Mouse (Mus musculus) spleen, adult 18-20 months (tissue): Measurements from ENCODE around the gene Auh.
A peak's percentile ranks its signal among the peaks of the same experiment; 100 is the strongest.

ENCODE experiments used
- DNase-seq, 2 experiments: peaks; one replicate each; pipeline ENCODE4 v3.0.0; 2022; ENCODE audit warnings: mixed read lengths in 2 of 2

The Auh gene

DNA sequence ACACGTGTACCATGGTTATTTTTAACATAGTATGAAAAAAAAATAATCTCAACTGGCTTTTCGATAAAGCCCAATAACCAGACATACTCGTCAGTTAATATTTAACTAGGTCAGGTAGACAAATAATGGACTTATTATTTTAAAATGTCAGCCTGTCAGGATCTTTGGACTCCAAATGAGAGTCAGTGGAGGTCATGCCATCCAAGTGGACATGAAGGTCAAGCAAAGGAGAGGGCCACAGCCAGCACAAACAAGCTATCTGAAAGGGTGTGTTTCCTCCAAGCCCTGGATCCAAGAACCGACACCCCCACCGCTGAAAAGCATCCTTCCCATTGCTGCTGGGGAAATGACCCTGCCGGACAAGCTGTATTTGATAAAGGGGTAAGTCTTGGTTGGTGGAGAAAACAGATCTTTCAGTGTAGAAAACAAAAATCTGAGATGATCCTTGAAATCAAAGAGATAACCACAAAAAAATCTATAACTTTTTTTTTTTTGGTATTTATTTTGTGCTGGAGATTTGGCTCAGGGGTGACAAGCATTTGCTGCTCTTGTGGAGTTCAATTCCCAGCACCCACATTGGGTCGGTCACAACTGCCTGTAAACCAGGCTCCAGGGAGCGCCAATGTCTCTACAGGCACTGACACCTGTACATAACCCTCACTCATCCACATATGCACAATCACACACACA, 96.9 kb downstream of the Auh start:
- no peak for DNase-seq

DNA sequence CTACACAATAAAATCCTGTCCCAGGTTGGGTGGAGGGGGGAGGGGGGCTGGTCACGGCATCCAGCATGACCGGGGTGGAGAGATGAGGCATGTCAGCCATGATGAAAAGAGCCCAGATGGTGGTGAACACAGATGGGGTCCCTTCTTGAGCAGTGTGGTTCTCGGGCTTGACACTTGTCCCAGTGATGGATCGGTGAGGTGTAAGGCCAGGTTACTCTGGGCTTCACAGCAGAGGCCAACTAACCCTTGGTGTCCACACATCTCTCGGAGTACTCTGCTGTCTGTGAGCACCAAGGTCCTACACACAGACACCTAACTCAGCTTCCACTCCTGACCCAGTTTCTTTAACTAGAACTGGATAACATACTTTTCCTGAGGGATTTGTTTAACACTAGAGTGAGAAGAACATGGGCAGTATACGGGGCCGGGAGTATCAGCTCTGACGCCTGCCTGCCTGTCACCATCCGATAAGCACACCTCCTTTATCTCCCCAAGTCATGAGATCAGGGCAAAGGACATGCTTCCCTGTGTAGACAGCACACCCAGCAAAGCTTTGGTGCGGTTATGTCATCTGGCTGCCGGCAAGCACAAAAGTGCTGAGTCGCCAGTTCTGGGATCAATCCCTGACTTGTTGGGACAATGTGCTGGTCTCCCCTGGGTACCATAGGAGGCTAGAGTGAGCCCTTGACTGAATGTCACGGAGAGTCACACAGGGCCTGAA, 98.3 kb downstream of the Auh start:
- no peak for DNase-seq

DNA sequence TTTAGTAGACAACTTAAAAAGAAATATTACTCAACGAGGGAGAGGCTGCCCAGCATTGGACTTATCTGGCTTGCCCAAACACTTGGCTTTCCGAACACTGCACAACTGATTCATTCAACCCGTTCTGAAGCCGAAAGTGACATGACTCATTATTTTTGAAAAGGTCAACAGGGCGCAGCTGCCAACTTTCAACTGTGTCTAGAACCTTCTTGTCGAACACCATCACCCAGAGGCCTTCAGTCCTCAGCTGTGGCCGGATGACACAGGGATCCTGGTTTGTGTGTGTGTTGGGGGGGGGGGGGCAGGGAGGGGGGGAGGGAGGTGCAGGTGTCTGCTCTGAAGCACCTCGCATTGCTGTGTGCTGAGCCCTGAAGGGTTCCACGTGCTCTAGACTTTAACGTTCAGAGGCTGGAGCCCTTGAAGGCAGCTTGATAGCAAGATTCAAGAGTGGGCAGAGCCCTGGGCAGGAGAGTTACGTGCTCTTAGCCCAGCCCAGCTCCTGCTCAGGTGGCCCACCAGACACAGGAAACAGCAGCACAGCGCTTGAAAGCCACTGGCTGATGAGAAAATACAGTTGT, 100.4 kb downstream of the Auh start:
- DNase-seq: no peak

DNA sequence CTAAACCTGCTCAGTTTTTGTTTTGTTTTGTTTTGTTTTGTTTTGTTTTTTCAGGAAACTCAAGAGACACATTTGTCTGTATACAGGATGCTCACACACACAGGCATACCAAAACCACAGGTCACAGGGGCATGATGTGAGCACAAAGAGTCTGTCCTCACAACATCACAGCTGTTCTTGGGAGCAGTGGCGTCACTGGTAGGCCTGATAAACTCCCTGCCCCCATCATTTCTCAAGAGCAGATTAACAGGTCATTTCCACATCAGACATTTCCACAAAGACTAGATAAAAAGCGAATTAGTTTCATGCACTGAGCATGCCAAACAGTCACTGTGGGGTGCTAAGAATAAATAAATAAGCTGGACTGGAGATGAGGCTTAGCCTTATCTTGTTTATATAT, 101.3 kb downstream of the Auh start:
- DNase-seq: no peak

DNA sequence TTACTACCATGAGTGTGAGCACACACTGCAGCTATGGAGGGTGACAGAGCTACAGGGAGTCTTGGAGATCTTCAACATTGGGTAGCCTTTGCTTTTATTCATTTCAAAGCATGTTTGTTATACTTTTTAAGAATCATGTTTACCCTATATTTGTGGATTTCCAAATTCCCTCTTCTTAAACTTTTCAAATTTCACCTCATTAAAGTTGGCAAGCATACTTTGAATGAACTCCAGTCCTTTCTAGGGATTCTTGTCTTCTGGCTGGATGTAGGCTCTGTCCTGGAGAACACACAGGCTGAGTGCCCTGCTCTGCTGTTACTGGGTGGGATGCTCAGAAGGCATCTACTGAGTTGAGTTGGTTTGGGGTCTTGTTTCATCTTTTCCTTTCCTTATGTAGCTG, 102.8 kb downstream of the Auh start:
- no peak for DNase-seq

DNA sequence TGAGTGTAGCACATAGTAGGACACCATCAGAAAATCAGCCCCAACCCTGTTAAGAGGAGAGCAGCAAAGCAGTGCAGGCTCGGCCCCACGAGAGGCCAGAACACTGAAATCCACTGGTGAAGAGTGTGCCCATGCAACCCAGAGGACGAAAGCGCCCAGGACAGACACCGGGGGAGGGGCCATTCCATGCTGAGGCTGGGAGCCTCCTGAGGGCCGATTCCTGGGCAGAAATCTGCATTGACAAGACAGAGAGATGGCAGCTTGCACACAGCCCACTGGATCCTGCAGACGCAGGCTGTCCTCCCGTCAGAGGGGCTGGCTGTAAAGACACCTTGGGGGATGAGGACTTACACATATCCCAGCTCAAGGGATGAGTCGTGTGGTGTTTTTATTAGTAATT, 104.7 kb downstream of the Auh start:
- DNase-seq: no peak

DNA sequence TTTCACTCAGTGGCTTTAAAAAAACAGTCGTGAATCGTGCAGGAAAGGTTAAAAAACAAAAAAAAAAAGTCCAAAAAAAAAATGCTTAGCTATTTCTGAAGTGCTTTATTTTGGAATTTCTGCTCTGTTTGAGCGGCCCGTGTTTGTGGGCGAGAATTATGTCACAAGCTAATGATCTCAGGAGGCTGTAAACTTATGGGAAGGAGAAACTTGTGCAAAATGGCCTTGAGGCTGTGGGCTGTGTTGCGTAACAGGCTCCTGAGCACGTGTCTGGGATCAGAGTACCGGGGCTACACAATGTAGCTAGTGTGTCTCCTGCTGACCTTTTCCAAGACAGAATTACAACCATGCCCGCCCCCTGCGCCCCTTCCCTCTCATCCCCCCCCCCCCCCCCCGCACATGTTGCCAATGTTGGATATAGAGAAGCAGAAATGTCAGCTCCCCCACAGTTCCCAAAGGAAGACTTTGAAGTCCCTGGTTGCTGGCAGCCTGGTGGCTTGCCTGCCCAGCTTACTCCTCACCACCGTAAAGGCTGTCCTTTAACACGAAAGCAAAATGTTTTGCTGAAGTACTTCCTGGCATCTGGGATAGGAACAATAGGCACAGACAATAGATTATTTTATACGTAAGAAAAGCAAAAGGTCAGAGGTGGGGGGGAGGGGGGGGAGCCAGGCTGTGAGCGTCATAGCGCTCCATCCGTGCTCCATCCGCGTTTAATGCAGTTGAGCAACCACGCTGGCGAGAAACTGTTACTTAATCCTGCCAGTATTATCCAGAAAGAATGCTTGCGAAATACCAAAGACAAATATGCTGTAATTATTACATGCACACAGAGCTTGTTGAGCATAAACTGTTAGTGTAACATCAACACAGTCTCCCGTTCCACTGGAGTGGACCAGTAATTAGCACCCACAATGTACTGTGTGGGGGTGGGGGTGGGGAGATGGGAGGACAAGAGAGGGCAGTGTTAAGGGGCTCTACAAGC, 107.0 kb downstream of the Auh start:
- no peak for DNase-seq

DNA sequence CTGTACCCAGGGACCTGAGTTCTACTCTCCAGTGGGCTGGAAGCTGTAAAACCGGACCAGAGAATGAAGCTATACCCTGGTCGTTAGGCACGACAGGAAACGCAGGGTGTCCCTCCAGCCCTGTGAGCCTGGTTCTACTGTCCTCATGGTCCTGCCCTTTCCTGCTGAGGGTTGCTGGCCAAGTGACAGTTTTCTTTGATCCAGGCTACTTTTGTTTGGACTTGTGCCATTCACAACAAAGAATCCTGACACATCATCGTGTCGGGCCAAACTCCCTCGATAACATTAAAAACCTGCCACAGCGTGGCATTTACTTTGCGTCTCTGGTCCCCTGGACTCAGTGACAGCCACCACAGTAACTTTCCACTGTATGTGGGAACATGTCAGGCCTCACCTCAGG, 107.9 kb downstream of the Auh start:
- DNase-seq: no peak

DNA sequence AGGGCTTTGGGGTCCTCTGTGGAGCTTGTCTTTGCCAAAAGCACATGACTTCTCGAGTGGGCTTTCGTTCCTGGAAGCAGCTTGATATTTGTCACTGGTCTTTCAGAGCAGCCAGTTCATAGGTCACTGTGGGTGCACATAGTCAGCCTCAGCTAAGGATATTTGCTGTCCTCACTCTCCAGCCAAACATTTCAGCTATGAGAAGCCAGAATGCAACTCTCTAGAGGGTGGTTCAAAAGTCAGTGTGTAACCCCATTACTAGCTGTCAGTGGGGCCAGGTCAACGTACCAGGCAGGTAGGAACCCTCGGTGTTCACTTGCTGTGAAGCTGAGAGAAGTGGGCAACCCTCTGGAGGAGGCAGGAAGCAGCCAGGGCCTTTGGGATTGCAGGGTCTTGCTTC, 109.6 kb downstream of the Auh start:
- no peak for DNase-seq

DNA sequence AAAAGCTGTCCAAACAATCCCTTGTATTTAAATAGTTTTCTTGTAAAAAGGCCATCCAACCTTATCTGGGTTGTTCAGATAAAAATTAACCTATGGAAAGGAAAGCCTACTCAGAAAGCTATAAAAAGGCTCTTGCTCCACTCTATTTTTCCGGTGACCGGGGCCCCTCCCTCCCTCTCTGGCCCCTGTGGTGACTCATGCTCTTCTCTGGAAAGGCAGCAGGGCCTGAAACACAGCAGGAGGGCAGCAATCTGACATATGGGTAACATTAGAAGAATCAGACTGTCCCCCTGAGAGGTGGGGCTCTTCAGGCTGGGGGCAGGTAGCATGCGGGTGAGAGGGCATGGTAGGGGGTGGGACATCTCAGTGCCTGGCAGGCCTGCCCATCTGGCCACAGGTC, 110.7 kb downstream of the Auh start:
- no peak for DNase-seq

DNA sequence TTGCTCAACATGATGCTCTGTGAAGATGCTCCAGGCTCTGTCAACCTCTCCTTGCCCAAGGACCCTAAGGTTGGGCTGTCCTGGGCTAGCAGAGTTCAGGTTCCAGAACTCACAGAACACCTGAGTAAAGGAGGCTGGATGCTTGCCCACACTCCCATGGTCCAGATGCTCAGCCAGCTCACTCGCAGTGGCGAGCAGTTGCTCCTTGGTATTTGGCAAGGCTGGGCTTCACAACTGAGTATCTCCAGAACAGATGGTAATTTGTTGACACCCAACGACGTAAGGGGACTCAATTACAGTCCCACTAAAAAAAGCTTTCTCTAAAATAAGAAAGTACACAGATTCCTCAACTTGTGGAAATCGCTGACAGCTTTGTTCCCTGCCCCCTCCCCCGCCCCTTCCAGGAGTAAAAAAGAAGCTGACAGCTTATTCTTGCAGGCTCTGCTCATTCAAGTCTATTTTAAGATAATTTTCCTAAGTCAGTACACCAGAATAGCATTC, 111.4 kb downstream of the Auh start:
- DNase-seq: no peak

DNA sequence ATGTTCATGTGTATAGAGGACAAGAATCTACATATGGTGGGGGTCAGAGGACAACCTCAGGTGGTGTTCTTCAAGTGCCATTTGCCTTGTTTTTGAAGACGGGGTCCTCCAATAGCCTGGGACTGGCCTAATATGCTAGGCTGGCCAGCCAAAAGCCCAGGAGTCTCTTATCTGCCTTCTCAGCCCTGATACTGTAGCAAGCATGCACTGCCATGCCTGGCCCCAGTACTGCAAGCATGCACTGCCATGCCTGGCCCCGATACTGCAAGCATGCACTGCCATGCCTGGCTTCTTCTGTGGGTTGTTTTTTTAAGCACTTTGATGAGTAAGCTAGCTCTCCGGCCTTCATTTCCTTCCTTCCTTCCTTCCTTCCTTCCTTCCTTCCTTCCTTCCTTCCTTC, 115.7 kb downstream of the Auh start:
- DNase-seq: no peak

DNA sequence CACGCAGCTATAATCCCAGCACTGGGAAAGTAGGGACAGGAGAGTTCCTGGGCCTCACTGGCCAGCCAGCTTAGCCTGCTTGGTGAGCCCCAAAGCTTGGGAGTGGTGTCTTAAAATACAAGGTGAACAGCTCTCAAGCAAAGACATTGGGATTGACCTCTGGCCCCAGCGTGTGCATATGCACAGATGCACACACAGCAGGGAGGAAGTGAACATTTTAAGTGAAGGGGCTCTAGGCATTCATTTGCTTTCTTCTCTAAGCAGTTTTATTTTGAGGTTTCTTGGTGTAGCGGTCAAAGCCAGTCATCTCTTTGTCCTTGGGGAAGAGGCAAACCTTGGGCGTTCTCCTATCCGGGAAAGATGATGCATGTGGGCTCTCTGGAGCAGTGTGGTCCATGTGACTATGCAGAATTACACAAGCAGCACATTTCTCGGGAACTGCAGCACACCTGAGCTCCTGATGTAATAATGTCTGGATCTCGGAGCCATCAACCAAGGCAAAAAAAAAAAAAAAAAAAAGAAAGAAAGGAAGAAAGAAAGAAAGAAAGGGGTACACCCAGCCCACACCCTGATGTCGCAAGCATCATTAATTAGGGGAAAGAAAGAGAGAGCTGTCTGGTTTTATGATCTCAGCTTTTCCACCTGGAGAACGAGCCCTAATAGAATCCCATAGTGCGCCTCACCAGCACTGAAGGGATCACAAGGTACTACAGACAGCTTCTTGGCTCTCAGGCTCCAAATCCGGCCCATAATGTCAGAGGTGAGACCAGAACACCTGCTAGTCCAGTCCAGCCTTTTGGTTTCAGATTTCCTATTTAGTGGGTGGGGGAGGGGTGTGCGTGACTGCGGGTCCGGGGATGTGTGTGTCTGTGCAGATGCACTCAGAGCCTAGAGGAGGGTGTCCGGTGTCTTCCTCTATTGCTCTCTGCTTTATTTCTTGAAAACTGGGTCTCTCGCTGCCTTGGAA, 116.6 kb downstream of the Auh start:
- no peak for DNase-seq

DNA sequence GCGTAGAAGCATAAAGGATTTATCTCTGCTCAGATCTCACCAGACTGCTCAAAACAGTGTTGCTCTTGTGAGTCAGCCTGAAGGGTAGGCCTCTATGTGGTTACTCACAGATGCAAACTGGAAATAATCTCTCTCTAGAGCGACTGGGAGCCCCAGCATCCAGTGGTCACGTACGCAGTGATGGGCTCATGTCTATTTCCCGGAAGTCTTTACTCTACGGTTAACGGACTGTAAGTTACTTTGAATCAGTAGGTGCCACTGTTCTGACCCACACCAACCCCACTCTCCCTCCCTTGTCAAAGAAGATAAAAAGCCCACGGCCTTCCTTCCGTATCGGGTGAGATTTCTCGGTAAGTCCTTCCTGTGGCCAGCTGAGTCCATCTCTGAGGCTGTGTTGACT, 121.8 kb downstream of the Auh start:
- DNase-seq: no peak

DNA sequence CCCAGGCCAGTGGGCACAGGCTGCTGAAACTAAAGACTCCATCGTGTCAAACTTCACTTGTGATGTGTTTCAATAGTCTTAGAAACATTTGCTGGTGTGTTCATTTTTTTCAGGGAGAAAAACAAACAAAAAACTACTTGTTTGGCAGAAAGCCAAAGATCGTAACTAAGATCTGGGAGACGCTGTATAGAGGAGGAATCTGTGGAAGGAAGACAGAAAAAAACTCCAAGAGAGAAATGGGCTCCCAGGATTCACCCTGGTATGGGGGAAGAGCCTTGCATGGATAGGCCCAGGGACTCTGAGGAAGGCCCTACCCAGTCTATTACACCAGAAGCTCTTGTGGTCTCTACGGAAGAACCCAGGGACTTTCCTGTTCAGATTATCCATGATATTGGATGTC, 123.5 kb downstream of the Auh start:
- DNase-seq: no peak

DNA sequence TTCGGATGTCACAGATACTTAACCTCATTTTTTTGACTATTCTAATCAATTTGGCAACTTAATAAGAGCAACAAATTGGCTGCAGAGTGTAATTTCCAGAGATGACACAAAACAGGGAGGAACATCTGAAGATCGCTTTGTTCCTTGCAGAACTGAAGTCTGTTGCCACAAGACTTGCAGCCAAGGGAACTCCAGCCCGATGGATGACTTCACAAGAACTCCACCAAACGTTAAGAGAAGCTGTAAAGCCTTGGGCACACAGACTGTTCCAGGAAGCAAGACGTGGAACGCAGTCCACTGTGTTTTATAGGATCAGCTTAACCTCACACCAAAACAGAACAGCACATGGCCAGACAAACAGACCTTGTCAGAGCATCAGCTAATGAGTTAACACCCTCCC, 123.9 kb downstream of the Auh start:
- DNase-seq: no peak

DNA sequence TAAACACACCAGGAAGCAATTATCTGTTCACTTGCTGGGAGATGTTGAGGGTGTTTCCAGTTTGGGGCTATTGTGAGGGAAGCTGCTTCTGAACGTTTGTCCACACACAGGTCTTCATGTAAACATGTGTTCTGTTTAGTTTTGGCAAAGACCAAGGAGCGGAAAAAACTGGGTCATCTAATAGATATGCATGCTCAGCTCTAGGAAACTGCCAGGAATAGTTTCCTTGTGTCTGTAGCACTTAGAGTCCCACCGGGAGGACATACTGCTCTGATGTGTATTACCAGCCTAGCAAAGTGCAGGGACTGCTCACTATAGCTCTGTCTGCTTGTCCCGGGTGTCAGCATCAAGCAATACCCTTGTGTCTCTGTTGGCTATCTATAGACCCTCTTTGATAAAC, 127.0 kb downstream of the Auh start:
- DNase-seq: no peak

DNA sequence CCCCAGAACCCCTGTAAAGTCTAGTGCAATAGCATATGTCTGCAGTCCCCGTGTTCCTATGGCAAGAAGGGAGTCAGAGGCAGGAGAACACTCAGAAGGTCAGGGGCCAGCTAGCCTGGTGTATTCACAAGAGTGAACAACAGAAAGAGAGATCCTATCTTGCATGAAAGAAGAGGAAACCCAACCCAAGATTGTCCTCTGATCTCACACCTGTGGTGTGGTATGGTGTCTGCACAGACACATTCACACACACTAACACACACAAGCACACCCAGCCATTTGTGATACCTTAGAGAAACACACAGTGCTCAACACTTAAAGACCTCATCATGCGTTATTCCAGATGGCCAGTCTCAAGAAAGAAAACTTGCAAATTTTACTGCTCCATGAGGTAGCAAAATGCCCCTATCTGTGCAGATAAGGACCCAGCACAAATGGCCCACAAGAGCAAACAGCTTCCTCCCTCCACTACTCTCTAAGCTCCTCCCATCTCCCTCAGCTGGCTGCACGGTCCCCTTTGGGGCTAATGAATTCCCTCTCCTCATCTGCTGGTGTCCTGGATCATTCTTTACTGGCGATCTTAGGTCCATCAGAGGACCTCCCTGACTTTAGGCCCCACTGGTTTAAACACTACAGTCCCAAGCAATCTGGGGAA, 128.7 kb downstream of the Auh start:
- no peak for DNase-seq

DNA sequence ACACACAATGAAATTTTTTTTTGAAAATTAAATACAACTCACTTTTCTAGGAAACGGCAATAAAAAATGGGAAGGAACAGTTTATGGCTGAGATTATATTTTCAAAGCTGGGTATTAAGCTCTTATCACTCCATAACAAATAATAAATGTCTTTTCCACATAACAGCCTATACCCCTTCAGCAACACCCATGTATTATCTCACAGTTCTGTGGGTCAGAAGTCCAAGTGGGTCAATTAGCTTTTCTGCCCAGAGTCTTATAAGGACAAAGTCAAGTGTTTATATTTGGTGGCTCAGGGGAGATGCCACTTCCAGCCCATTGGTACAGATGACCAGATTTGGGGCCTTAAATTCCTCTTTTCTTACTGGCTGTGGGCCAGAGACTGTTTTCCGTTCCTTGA, 129.4 kb downstream of the Auh start:
- no peak for DNase-seq

DNA sequence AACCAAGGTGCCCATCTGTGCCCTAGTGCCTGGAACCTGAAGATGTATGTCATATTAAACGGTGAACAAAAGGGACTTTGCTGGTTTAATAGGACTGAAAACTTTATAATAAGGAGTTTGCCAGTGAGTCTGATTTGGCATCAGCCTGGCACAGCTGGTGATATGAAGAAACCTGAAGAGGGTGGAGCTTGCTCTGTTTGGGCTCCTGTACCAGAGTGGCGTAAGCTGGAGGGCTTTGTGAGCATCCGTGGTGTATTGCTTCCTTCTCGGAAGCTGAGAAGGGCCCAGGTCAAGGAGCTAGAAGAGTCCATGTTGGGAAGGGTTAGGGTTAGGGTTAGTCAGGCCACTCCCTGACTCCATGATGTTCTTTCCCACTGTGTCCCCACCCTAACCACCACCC, 135.2 kb downstream of the Auh start:
- DNase-seq: no peak

DNA sequence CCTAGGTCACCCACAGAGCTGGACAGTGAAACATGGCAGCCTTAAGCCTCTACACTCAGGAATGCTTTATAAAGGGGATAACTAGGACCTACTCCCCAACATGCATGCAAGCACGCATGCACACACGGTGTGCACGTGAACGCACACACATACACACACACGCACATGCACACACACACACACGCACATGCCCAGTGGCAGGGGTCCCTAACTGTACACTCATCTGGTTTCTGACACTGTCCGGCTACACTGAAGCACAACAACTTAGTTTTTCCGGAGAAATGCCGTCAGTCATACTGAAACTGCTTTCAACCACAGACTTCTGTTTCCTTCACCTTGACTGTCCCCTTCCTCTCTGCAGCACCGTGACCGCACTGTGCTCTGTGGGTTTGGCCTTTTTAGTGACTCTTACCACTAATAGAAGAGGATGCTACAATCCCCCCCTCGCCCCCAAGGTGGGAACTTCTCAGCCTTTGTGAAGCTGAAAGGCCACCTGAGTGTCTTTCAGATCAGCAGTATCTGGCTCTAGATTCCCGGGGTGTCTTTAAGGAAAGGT, 136.0 kb downstream of the Auh start:
- DNase-seq: peak; percentile 37 to 38
